Mouse (Mus musculus): ENCODE data around the gene Mif4gd.

DNA sequence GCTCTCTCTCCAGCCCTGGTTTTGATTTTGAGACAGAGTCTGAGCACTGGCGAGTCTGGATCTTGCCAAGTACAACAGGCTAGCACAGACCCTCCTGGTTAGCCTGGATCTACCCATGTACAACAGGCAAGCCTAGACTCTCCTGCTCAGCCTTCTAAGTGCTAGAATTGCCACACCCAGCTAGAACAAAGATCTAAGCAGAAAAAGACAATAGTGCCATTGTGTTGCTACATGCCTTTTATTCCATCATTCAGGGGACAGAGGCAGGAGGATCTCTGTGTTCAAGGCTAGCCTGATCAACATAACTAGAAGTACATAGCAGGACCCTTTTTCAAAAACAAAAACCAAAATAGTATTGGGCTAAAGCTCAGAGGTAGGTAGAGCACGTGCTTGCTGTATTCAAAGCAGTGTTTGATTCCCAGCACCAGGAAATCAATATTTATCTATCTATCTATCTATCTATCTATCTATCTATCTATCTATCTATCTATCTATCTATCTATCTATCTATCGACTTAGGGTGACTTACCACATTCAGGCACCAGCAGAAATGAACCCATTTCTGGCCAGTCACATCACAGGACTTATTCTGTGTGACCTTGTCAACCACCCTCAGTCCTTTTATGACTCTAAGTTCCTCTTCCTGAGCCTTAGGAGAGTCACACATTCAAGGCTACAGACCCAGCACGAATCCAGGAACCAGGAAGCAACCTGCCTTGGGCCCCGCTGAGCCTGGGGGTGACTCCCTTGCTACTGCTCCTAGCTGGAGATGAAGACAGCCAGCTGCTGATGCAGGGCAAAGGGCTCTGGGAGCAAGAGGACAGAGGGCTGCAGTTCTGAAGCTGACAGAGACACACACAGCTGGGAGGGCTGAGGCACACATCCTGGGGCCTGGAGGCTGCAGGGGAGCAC is 26.0 kb upstream of the Mif4gd start:
- TF ChIP-seq CTCF (IDR thresholded peaks at IDR 0.05; ENCODE audit: low read depth, low read length): no peak
- TF ChIP-seq GATA1 (IDR thresholded peaks at IDR 0.05; ENCODE audit: borderline replicate concordance, low read length): no peak
- no peak for TF ChIP-seq POLR2AphosphoS5 (IDR thresholded peaks at IDR 0.05; ENCODE audit: insufficient replicate concordance, low read depth, low read length)
- TF ChIP-seq TAL1 (conservative IDR thresholded peaks at IDR 0.05; ENCODE audit: low read depth, low read length): no peak
- TF ChIP-seq GATA2 (IDR thresholded peaks at IDR 0.05; ENCODE audit: borderline replicate concordance, low read depth, low read length): no peak

All from G1E (cell line).